Mouse (Mus musculus) hindbrain, embryonic 11.5 days (tissue): ENCODE results near the gene Cwc15. TPM values are rescaled to one million over a fixed set of nuclear protein-coding genes. Genes with fewer than 3 reads are reported as not detected.

Experiments
- polyA plus RNA-seq: library from polyadenylated mRNA; unstranded; fragments of >200 nt; fragmentation: Nextera tagmentation; extraction: Ambion mirVana; gene quantifications from 2 replicates; pipeline ENCODE4 v1.2.1, GENCODE M21; 2014

Cwc15 gene
- polyA plus RNA-seq, 1 experiment from 2014 or later = 221 TPM

Other genes with a start within 250 kb of the Cwc15 start
- gene Sesn3, start 225.6 kb upstream of the Cwc15 start, polyA plus RNA-seq = 19.0 and 33.4 TPM in 2 replicates
- gene Endod1, start 119.1 kb upstream of the Cwc15 start, polyA plus RNA-seq = 9.5 and 10.0 TPM in 2 replicates
- gene Kdm4d, start 135 bp upstream of the Cwc15 start, polyA plus RNA-seq = 0.15 and 0.22 TPM in 2 replicates
- 15.7 and 17.9 TPM in 2 replicates for gene Amotl1, start 144.4 kb downstream of the Cwc15 start, polyA plus RNA-seq
- 0.62 and 0.77 TPM in 2 replicates for gene Piwil4, start 240.1 kb downstream of the Cwc15 start, polyA plus RNA-seq